Mouse (Mus musculus): ENCODE results near the gene Hist1h2ak.

Gene Hist1h2ak

Small RNA genes lying within 50 kb of the gene (microRNA-seq; reads per million reads assigned to microRNA genes)
- gene Gm44346 = 0 reads per million in 2 experiments
- gene Gm44357 = 0 reads per million in 2 experiments
- 0 reads per million in 2 experiments for gene Gm44367
- gene Gm44454 = 0 reads per million in 2 experiments
